Mouse (Mus musculus): ENCODE data around the gene Prkrip1. TPM values are rescaled to one million over a fixed set of nuclear protein-coding genes. Genes with fewer than 3 reads are reported as not detected.

Prkrip1 gene
- total RNA-seq, 1 experiment, result 52.8 TPM

- Histone ChIP-seq H3K27ac (ENCODE audit: insufficient read depth, low read depth, low read length, poor library complexity, severe bottlenecking) (no peak overlapping the region), H3K36me3 (ENCODE audit: control insufficient read depth, insufficient read depth, low read length, poor library complexity, severe bottlenecking) (peaks cover 36% of the 10 kb centered on the region), H3K4me1 (ENCODE audit: control insufficient read depth in 2 of 2, insufficient read depth in 2 of 2, low read length in 2 of 2, poor library complexity in 1 of 2) (peaks cover 6 to 14% of the 10 kb centered on the region in 2 experiments; a peak in 1 of 4 replicates), H3K4me3 (ENCODE audit: insufficient read depth in 1 of 2, low read depth in 1 of 2, low read length in 2 of 2, poor library complexity in 1 of 2, severe bottlenecking in 1 of 2) (no peak overlapping the region), H3K9ac (ENCODE audit: insufficient read depth, low read depth, low read length, poor library complexity, severe bottlenecking) (no peak overlapping the region), H3K9me3 (ENCODE audit: control insufficient read depth, insufficient read depth, low read depth, low read length) (no peaks in the 10 kb centered on the region)
- DNase-seq (ENCODE audit: low read depth, low spot score), result no peak
- in situ Hi-C loops (cut with MboI; ENCODE audit: low sequenced_read_pairs in 2 of 2, unreplicated experiment in 2 of 2), result no loop called here
- TF ChIP-seq MAFK (IDR thresholded peaks at IDR 0.05; ENCODE audit: insufficient read depth, low read depth, low read length) (no peak), CHD2 (IDR thresholded peaks at IDR 0.05; ENCODE audit: low read depth, low read length) (no peak), ZC3H11A (IDR thresholded peaks at IDR 0.05; ENCODE audit: borderline replicate concordance, low read depth, low read length) (no peak), ZNF384 (IDR thresholded peaks at IDR 0.05; ENCODE audit: low read depth, low read length) (no peak), HCFC1 (IDR thresholded peaks at IDR 0.05; ENCODE audit: borderline replicate concordance, insufficient read depth, low read length) (no peak)
These were observed 15.9 kb downstream of the Prkrip1 start for GRCm38 (mm10) chr5:136182830-136183229.

- no peak for TF ChIP-seq ZNF384 (IDR thresholded peaks at IDR 0.05; ENCODE audit: low read depth, low read length)
- no peak for TF ChIP-seq MAFK (IDR thresholded peaks at IDR 0.05; ENCODE audit: insufficient read depth, low read depth, low read length)
- no peak for TF ChIP-seq ZC3H11A (IDR thresholded peaks at IDR 0.05; ENCODE audit: borderline replicate concordance, low read depth, low read length)
- DNase-seq (ENCODE audit: low read depth, low spot score), result no peak
- Histone ChIP-seq H3K9me3 (ENCODE audit: control insufficient read depth, insufficient read depth, low read depth, low read length) (no peaks in the 10 kb centered on the region), H3K36me3 (ENCODE audit: control insufficient read depth, insufficient read depth, low read length, poor library complexity, severe bottlenecking) (peaks cover 33% of the 10 kb centered on the region), H3K4me3 (ENCODE audit: insufficient read depth in 1 of 2, low read depth in 1 of 2, low read length in 2 of 2, poor library complexity in 1 of 2, severe bottlenecking in 1 of 2) (no peak overlapping the region), H3K9ac (ENCODE audit: insufficient read depth, low read depth, low read length, poor library complexity, severe bottlenecking) (no peak overlapping the region), H3K4me1 (ENCODE audit: control insufficient read depth in 2 of 2, insufficient read depth in 2 of 2, low read length in 2 of 2, poor library complexity in 1 of 2) (peaks cover 6 to 14% of the 10 kb centered on the region in 2 experiments; a peak in 1 of 4 replicates), H3K27ac (ENCODE audit: insufficient read depth, low read depth, low read length, poor library complexity, severe bottlenecking) (no peak overlapping the region)
- in situ Hi-C loops (cut with MboI; ENCODE audit: low sequenced_read_pairs in 2 of 2, unreplicated experiment in 2 of 2), result no loop called here
These were observed 16.7 kb downstream of the Prkrip1 start for GRCm38 (mm10) chr5:136182049-136182448.

GRCm38 (mm10) chr5:136181197-136181596 is 17.6 kb downstream of the Prkrip1 start:
- TF ChIP-seq ZNF384 (IDR thresholded peaks at IDR 0.05; ENCODE audit: low read depth, low read length), result no peak
- no peak for TF ChIP-seq MAFK (IDR thresholded peaks at IDR 0.05; ENCODE audit: insufficient read depth, low read depth, low read length)
- no peak for TF ChIP-seq HCFC1 (IDR thresholded peaks at IDR 0.05; ENCODE audit: borderline replicate concordance, insufficient read depth, low read length)
- TF ChIP-seq CHD2 (IDR thresholded peaks at IDR 0.05; ENCODE audit: low read depth, low read length), result no peak
- TF ChIP-seq ZC3H11A (IDR thresholded peaks at IDR 0.05; ENCODE audit: borderline replicate concordance, low read depth, low read length), result no peak
- H3K4me3 ChIP-seq (ENCODE audit: insufficient read depth in 1 of 2, low read depth in 1 of 2, low read length in 2 of 2, poor library complexity in 1 of 2, severe bottlenecking in 1 of 2), result no peak overlapping the region
- no peaks in the 10 kb centered on the region for H3K9me3 ChIP-seq (ENCODE audit: control insufficient read depth, insufficient read depth, low read depth, low read length)
- in situ Hi-C loops (cut with MboI; ENCODE audit: low sequenced_read_pairs in 2 of 2, unreplicated experiment in 2 of 2), result no loop called here
- H3K36me3 ChIP-seq (ENCODE audit: control insufficient read depth, insufficient read depth, low read length, poor library complexity, severe bottlenecking), result peaks cover 29% of the 10 kb centered on the region
- H3K27ac ChIP-seq (ENCODE audit: insufficient read depth, low read depth, low read length, poor library complexity, severe bottlenecking), result no peak overlapping the region
- no peak for DNase-seq (ENCODE audit: low read depth, low spot score)
- H3K4me1 ChIP-seq (ENCODE audit: control insufficient read depth in 2 of 2, insufficient read depth in 2 of 2, low read length in 2 of 2, poor library complexity in 1 of 2), result peaks cover 6 to 14% of the 10 kb centered on the region in 2 experiments; a peak in 1 of 4 replicates
- no peak overlapping the region for H3K9ac ChIP-seq (ENCODE audit: insufficient read depth, low read depth, low read length, poor library complexity, severe bottlenecking)

GRCm38 (mm10) chr5:136179594-136179993 is 19.2 kb downstream of the Prkrip1 start:
- in situ Hi-C loops (cut with MboI; ENCODE audit: low sequenced_read_pairs in 2 of 2, unreplicated experiment in 2 of 2), result no loop called here
- Histone ChIP-seq H3K36me3 (ENCODE audit: control insufficient read depth, insufficient read depth, low read length, poor library complexity, severe bottlenecking) (peaks cover 27% of the 10 kb centered on the region), H3K4me1 (ENCODE audit: control insufficient read depth in 2 of 2, insufficient read depth in 2 of 2, low read length in 2 of 2, poor library complexity in 1 of 2) (peaks cover 6 to 14% of the 10 kb centered on the region in 2 experiments; a peak in 1 of 4 replicates), H3K9me3 (ENCODE audit: control insufficient read depth, insufficient read depth, low read depth, low read length) (no peaks in the 10 kb centered on the region), H3K4me3 (ENCODE audit: insufficient read depth in 1 of 2, low read depth in 1 of 2, low read length in 2 of 2, poor library complexity in 1 of 2, severe bottlenecking in 1 of 2) (no peak overlapping the region), H3K27ac (ENCODE audit: insufficient read depth, low read depth, low read length, poor library complexity, severe bottlenecking) (no peak overlapping the region), H3K9ac (ENCODE audit: insufficient read depth, low read depth, low read length, poor library complexity, severe bottlenecking) (no peak overlapping the region)
- TF ChIP-seq HCFC1 (IDR thresholded peaks at IDR 0.05; ENCODE audit: borderline replicate concordance, insufficient read depth, low read length) (no peak), MAFK (IDR thresholded peaks at IDR 0.05; ENCODE audit: insufficient read depth, low read depth, low read length) (no peak), CHD2 (IDR thresholded peaks at IDR 0.05; ENCODE audit: low read depth, low read length) (no peak), ZC3H11A (IDR thresholded peaks at IDR 0.05; ENCODE audit: borderline replicate concordance, low read depth, low read length) (no peak), ZNF384 (IDR thresholded peaks at IDR 0.05; ENCODE audit: low read depth, low read length) (no peak)
- no peak for DNase-seq (ENCODE audit: low read depth, low spot score)
